Mouse (Mus musculus) limb, embryonic 15.5 days (tissue): ENCODE data around the gene Arid1b. TPM values are rescaled to one million over a fixed set of nuclear protein-coding genes. Genes with fewer than 3 reads are reported as not detected.

Source experiments
- ATAC-seq: fragments of 200-750 bp; cut with Nextera tagmentation; 2 replicates; pipeline ENCODE4 v1.8.0; 2017; ENCODE audit warnings: low read depth, moderate TSS enrichment; ENCODE audit not compliant: insufficient number of reproducible peaks, low FRiP score, low TSS enrichment
- H3K27ac ChIP-seq: fragments of 300-500 bp; sonication (generic); 2 replicates; pipeline ENCODE4 v1.5.1; 2015; ENCODE audit warnings: moderate library complexity, mild to moderate bottlenecking, inconsistent platforms
- H3K27me3 ChIP-seq: fragments of 300-500 bp; sonication (generic); 2 replicates; pipeline ENCODE4 v1.6.1; 2015; ENCODE audit warnings: inconsistent platforms
- H3K36me3 ChIP-seq: fragments of 300-500 bp; sonication (generic); 2 replicates; pipeline ENCODE4 v1.6.1; 2015; ENCODE audit warnings: inconsistent platforms
- H3K4me1 ChIP-seq: fragments of 300-500 bp; sonication (generic); 2 replicates; pipeline ENCODE4 v1.6.1; 2015; ENCODE audit warnings: inconsistent platforms
- H3K4me2 ChIP-seq: fragments of 300-500 bp; sonication (generic); 2 replicates; pipeline ENCODE4 v1.6.1; 2015; ENCODE audit warnings: mild to moderate bottlenecking, inconsistent platforms
- H3K4me3 ChIP-seq: fragments of 300-500 bp; sonication (generic); 2 replicates; pipeline ENCODE4 v1.5.1; 2015; ENCODE audit warnings: mild to moderate bottlenecking, inconsistent platforms
- H3K9ac ChIP-seq: fragments of 300-500 bp; sonication (generic); 2 replicates; pipeline ENCODE4 v1.6.1; 2015; ENCODE audit warnings: inconsistent platforms
- H3K9me3 ChIP-seq: fragments of 300-500 bp; sonication (generic); 2 replicates; pipeline ENCODE4 v1.6.1; 2016; ENCODE audit warnings: inconsistent platforms
- WGBS: fragments of 180-500 bp; shearing (Covaris S2); methylation state at CpG from one replicate; pipeline ENCODE4 v1.1.7; 2015; 5-methylcytosine and 5-hydroxymethylcytosine counted together
- polyA plus RNA-seq: library from polyadenylated mRNA; unstranded; fragments of >200 nt; fragmentation: Nextera tagmentation; extraction: Ambion mirVana; gene quantifications from 2 replicates; pipeline ENCODE4 v1.2.1, GENCODE M21; 2015

The Arid1b gene
- polyA plus RNA-seq, 1 experiment from 2014 or later, result 11.4 TPM

- no peak overlapping the region for H3K4me2 ChIP-seq
- ATAC-seq, result no peak
- peaks cover 15% of the 10 kb centered on the region for H3K4me1 ChIP-seq
- H3K27ac ChIP-seq, result no peak overlapping the region
- no peaks in the 10 kb centered on the region for H3K27me3 ChIP-seq
- no peak overlapping the region for H3K4me3 ChIP-seq
- H3K9ac ChIP-seq, result no peak overlapping the region
- no peaks in the 10 kb centered on the region for H3K9me3 ChIP-seq
- WGBS, result 77% methylated on average over 9 of the region's 9 CpGs
- 0 out of 2 replicates have a peak, but pooled peaks cover 6% of the 10 kb centered on the region for H3K36me3 ChIP-seq
Observed at GRCm38 (mm10) chr17:5249681-5250180, 255.6 kb downstream of the Arid1b start.

GRCm38 (mm10) chr17:5252436-5252835, 258.3 kb downstream of the Arid1b start:
- 31% methylated on average over 3 of the region's 3 CpGs for WGBS
- H3K27ac ChIP-seq, result no peak overlapping the region
- H3K9ac ChIP-seq, result no peak overlapping the region
- no peaks in the 10 kb centered on the region for H3K27me3 ChIP-seq
- H3K9me3 ChIP-seq, result no peaks in the 10 kb centered on the region
- no peak overlapping the region for H3K4me3 ChIP-seq
- ATAC-seq, result no peak
- peaks cover 18% of the 10 kb centered on the region for H3K4me1 ChIP-seq
- H3K4me2 ChIP-seq, result no peak overlapping the region
- peaks cover 7% of the 10 kb centered on the region; the same call in 1 of the 2 replicates for H3K36me3 ChIP-seq

- Histone ChIP-seq H3K4me3 (no peak overlapping the region), H3K9ac (no peak overlapping the region), H3K4me2 (no peak overlapping the region), H3K9me3 (no peaks in the 10 kb centered on the region), H3K4me1 (peaks cover 15% of the 10 kb centered on the region), H3K27me3 (no peaks in the 10 kb centered on the region), H3K36me3 (peaks cover 5% of the 10 kb centered on the region; the same call in 1 of the 2 replicates), H3K27ac (no peak overlapping the region)
- 67% methylated on average over 16 of the region's 16 CpGs for WGBS
- no peak for ATAC-seq
Observed at GRCm38 (mm10) chr17:5254717-5255617, 260.8 kb downstream of the Arid1b start.

- no peaks in the 10 kb centered on the region for H3K27me3 ChIP-seq
- peaks cover 15% of the 10 kb centered on the region for H3K4me1 ChIP-seq
- H3K4me3 ChIP-seq, result no peak overlapping the region
- no peak overlapping the region for H3K9ac ChIP-seq
- peaks cover 5% of the 10 kb centered on the region; the same call in 1 of the 2 replicates for H3K36me3 ChIP-seq
- ATAC-seq, result no peak
- 86% methylated on average over 2 of the region's 2 CpGs for WGBS
- H3K4me2 ChIP-seq, result no peak overlapping the region
- no peak overlapping the region for H3K27ac ChIP-seq
- H3K9me3 ChIP-seq, result no peaks in the 10 kb centered on the region
Observed at GRCm38 (mm10) chr17:5255618-5255933, 261.4 kb downstream of the Arid1b start.

- no peak overlapping the region for H3K4me2 ChIP-seq
- H3K9me3 ChIP-seq, result no peaks in the 10 kb centered on the region
- no peaks in the 10 kb centered on the region for H3K27me3 ChIP-seq
- no peak overlapping the region for H3K9ac ChIP-seq
- no peak overlapping the region for H3K27ac ChIP-seq
- H3K36me3 ChIP-seq, result peaks cover 5% of the 10 kb centered on the region; the same call in 1 of the 2 replicates
- 0 out of 2 replicates have a peak, but pooled peaks have one; percentile 7 for ATAC-seq
- WGBS, result 76% methylated on average over 9 of the region's 9 CpGs
- no peak overlapping the region for H3K4me3 ChIP-seq
- peaks cover 30% of the 10 kb centered on the region for H3K4me1 ChIP-seq
Observed at GRCm38 (mm10) chr17:5258978-5259377, 264.8 kb downstream of the Arid1b start.

- no peak for ATAC-seq
- Histone ChIP-seq H3K36me3 (no peaks in the 10 kb centered on the region), H3K9ac (no peak overlapping the region), H3K4me3 (no peak overlapping the region), H3K9me3 (no peaks in the 10 kb centered on the region), H3K4me1 (peaks cover 30% of the 10 kb centered on the region), H3K27ac (no peak overlapping the region), H3K4me2 (no peak overlapping the region), H3K27me3 (no peaks in the 10 kb centered on the region)
- 75% methylated on average over 8 of the region's 8 CpGs for WGBS
Observed at GRCm38 (mm10) chr17:5261131-5261651, 267.1 kb downstream of the Arid1b start.

- H3K27ac ChIP-seq, result no peak overlapping the region
- no peaks in the 10 kb centered on the region for H3K27me3 ChIP-seq
- no peak for ATAC-seq
- H3K4me3 ChIP-seq, result no peak overlapping the region
- no peak overlapping the region for H3K9ac ChIP-seq
- H3K36me3 ChIP-seq, result no peaks in the 10 kb centered on the region
- WGBS, result 61% methylated on average over 22 of the region's 22 CpGs
- peaks cover 27% of the 10 kb centered on the region for H3K4me1 ChIP-seq
- no peaks in the 10 kb centered on the region for H3K9me3 ChIP-seq
- H3K4me2 ChIP-seq, result no peak overlapping the region
Observed at GRCm38 (mm10) chr17:5261874-5262605, 267.9 kb downstream of the Arid1b start.

- H3K9ac ChIP-seq, result no peak overlapping the region
- no peak overlapping the region for H3K4me2 ChIP-seq
- no peaks in the 10 kb centered on the region for H3K9me3 ChIP-seq
- H3K27ac ChIP-seq, result no peak overlapping the region
- no peaks in the 10 kb centered on the region for H3K27me3 ChIP-seq
- no peaks in the 10 kb centered on the region for H3K36me3 ChIP-seq
- H3K4me1 ChIP-seq, result peaks cover 24% of the 10 kb centered on the region
- 76% methylated on average over 4 of the region's 4 CpGs for WGBS
- H3K4me3 ChIP-seq, result no peak overlapping the region
- ATAC-seq, result no peak
Observed at GRCm38 (mm10) chr17:5262788-5263187, 268.7 kb downstream of the Arid1b start.

GRCm38 (mm10) chr17:5264783-5265182, 270.7 kb downstream of the Arid1b start:
- H3K36me3 ChIP-seq, result 0 out of 2 replicates have a peak, but pooled peaks cover 5% of the 10 kb centered on the region
- H3K9ac ChIP-seq, result no peak overlapping the region
- no peak overlapping the region for H3K4me3 ChIP-seq
- no peak overlapping the region for H3K27ac ChIP-seq
- WGBS, result 91% methylated on average over 3 of the region's 3 CpGs
- no peaks in the 10 kb centered on the region for H3K9me3 ChIP-seq
- no peak for ATAC-seq
- H3K4me2 ChIP-seq, result no peak overlapping the region
- H3K4me1 ChIP-seq, result peaks cover 19% of the 10 kb centered on the region
- no peaks in the 10 kb centered on the region for H3K27me3 ChIP-seq

- no peak for ATAC-seq
- Histone ChIP-seq H3K9me3 (no peaks in the 10 kb centered on the region), H3K4me1 (peaks cover 19% of the 10 kb centered on the region), H3K36me3 (0 out of 2 replicates have a peak, but pooled peaks cover 9% of the 10 kb centered on the region), H3K9ac (no peak overlapping the region), H3K27me3 (no peaks in the 10 kb centered on the region), H3K4me3 (no peak overlapping the region), H3K27ac (no peak overlapping the region), H3K4me2 (no peak overlapping the region)
- WGBS, result 68% methylated on average over 6 of the region's 6 CpGs
Observed at GRCm38 (mm10) chr17:5265615-5266014, 271.5 kb downstream of the Arid1b start.

- Histone ChIP-seq H3K4me2 (no peak overlapping the region), H3K27me3 (no peaks in the 10 kb centered on the region), H3K9ac (no peak overlapping the region), H3K36me3 (peaks cover 9% of the 10 kb centered on the region), H3K9me3 (no peaks in the 10 kb centered on the region), H3K27ac (no peak overlapping the region), H3K4me3 (no peak overlapping the region), H3K4me1 (peaks cover 2% of the 10 kb centered on the region; the same call in 1 of the 2 replicates)
- WGBS, result 86% methylated on average over 6 of the region's 6 CpGs
- ATAC-seq, result no peak
Observed at GRCm38 (mm10) chr17:5267747-5268146, 273.6 kb downstream of the Arid1b start.
